Mouse (Mus musculus) macrophage (primary cell): ENCODE data around the gene BC067074. TPM values are rescaled to one million over a fixed set of nuclear protein-coding genes. Genes with fewer than 3 reads are reported as not detected.
"Not testable (repeated sequence)": the region's sequence is repeated elsewhere in the genome, so short reads cannot be mapped to it uniquely, and the experiment has no call there.

Experiments used
- H3K27ac ChIP-seq: fragments of 350-480 bp; formaldehyde crosslinking; 2 replicates; pipeline ENCODE4 v1.9.0; 2021
- H3K36me3 ChIP-seq: fragments of 350-480 bp; formaldehyde crosslinking; 2 replicates; pipeline ENCODE4 v1.9.0; 2021; ENCODE audit errors: inconsistent target
- H3K4me3 ChIP-seq: fragments of 350-480 bp; formaldehyde crosslinking; 2 replicates; pipeline ENCODE4 v1.9.0; 2021; ENCODE audit errors: inconsistent target
- H3K79me2 ChIP-seq: fragments of 350-480 bp; formaldehyde crosslinking; 2 replicates; pipeline ENCODE4 v1.9.0; 2021; ENCODE audit errors: inconsistent target
- WGBS: methylation state at CpG from one replicate; pipeline ENCODE4 v1.1.7; 2026; ENCODE audit warnings: inconsistent platforms; ENCODE audit not compliant: missing documents; 5-methylcytosine and 5-hydroxymethylcytosine counted together
- polyA plus RNA-seq: library from polyadenylated mRNA; stranded (reverse); fragments of 250-400 nt; gene quantifications from 3 replicates; pipeline ENCODE4 v1.2.4, GENCODE M21; 2018; ENCODE audit warnings: inconsistent platforms

Gene BC067074
- polyA plus RNA-seq, 1 experiment from 2014 or later = not detected

- Histone ChIP-seq H3K79me2 (no peaks in the 10 kb centered on the region), H3K4me3 (no peak overlapping the region), H3K27ac (no peak overlapping the region), H3K36me3 (no peaks in the 10 kb centered on the region)
- WGBS = 28% methylated on average over 8 of the region's 8 CpGs
These were observed 86.0 kb downstream of the BC067074 start for GRCm38 (mm10) chr13:113378980-113379410.

GRCm38 (mm10) chr13:113379766-113380309 lies 86.9 kb downstream of the BC067074 start:
- Histone ChIP-seq H3K27ac (no peak overlapping the region), H3K36me3 (no peaks in the 10 kb centered on the region), H3K79me2 (no peaks in the 10 kb centered on the region), H3K4me3 (no peak overlapping the region)
- WGBS = 83% methylated on average over 6 of the region's 6 CpGs

GRCm38 (mm10) chr13:113381710-113382109 lies 88.8 kb downstream of the BC067074 start:
- H3K4me3 ChIP-seq = no peak overlapping the region
- H3K27ac ChIP-seq = no peak overlapping the region
- 89% methylated on average over 1 of the region's 1 CpGs for WGBS
- no peaks in the 10 kb centered on the region for H3K79me2 ChIP-seq
- H3K36me3 ChIP-seq = no peaks in the 10 kb centered on the region

GRCm38 (mm10) chr13:113382201-113382600 lies 89.2 kb downstream of the BC067074 start:
- Histone ChIP-seq H3K79me2 (no peaks in the 10 kb centered on the region), H3K4me3 (no peak overlapping the region), H3K27ac (no peak overlapping the region), H3K36me3 (no peaks in the 10 kb centered on the region)
- 25% methylated on average over 2 of the region's 2 CpGs for WGBS

GRCm38 (mm10) chr13:113382770-113383169 lies 89.8 kb downstream of the BC067074 start:
- H3K4me3 ChIP-seq, H3K27ac ChIP-seq, H3K79me2 ChIP-seq, H3K36me3 ChIP-seq: not testable (repeated sequence)

GRCm38 (mm10) chr13:113393386-113393785 lies 100.4 kb downstream of the BC067074 start:
- WGBS = 94% methylated on average over 6 of the region's 6 CpGs
- no peaks in the 10 kb centered on the region for H3K36me3 ChIP-seq

GRCm38 (mm10) chr13:113394591-113394990 lies 101.6 kb downstream of the BC067074 start:
- H3K79me2 ChIP-seq = no peaks in the 10 kb centered on the region
- H3K4me3 ChIP-seq = no peak overlapping the region
- WGBS = 90% methylated on average over 15 of the region's 15 CpGs
- H3K27ac ChIP-seq = no peak overlapping the region
- no peaks in the 10 kb centered on the region for H3K36me3 ChIP-seq

More at GRCm38 (mm10) chr13:113393386-113393785, 100.4 kb downstream of the BC067074 start:
- Histone ChIP-seq H3K27ac (no peak overlapping the region), H3K79me2 (no peaks in the 10 kb centered on the region), H3K4me3 (no peak overlapping the region)

GRCm38 (mm10) chr13:113397006-113397520 lies 104.1 kb downstream of the BC067074 start:
- no peaks in the 10 kb centered on the region for H3K36me3 ChIP-seq
- H3K27ac ChIP-seq = no peak overlapping the region
- H3K79me2 ChIP-seq = no peaks in the 10 kb centered on the region
- WGBS = 79% methylated on average over 9 of the region's 9 CpGs
- H3K4me3 ChIP-seq = no peak overlapping the region

- no peak overlapping the region for H3K4me3 ChIP-seq
- H3K36me3 ChIP-seq = no peaks in the 10 kb centered on the region
- no peak overlapping the region for H3K27ac ChIP-seq
- WGBS = 96% methylated on average over 4 of the region's 4 CpGs
- no peaks in the 10 kb centered on the region for H3K79me2 ChIP-seq
These were observed 108.5 kb downstream of the BC067074 start for GRCm38 (mm10) chr13:113401373-113402010.

- Histone ChIP-seq H3K79me2 (no peaks in the 10 kb centered on the region), H3K27ac (no peak overlapping the region), H3K4me3 (no peak overlapping the region), H3K36me3 (no peaks in the 10 kb centered on the region)
- WGBS = 96% methylated on average over 6 of the region's 6 CpGs
These were observed 110.7 kb downstream of the BC067074 start for GRCm38 (mm10) chr13:113403706-113404105.

- H3K4me3 ChIP-seq = no peak overlapping the region
- 90% methylated on average over 2 of the region's 2 CpGs for WGBS
- H3K79me2 ChIP-seq = no peaks in the 10 kb centered on the region
- H3K36me3 ChIP-seq = no peaks in the 10 kb centered on the region
- no peak overlapping the region for H3K27ac ChIP-seq
These were observed 111.2 kb downstream of the BC067074 start for GRCm38 (mm10) chr13:113404172-113404571.

- WGBS = 90% methylated on average over 12 of the region's 12 CpGs
- Histone ChIP-seq H3K4me3 (no peak overlapping the region), H3K79me2 (no peaks in the 10 kb centered on the region), H3K36me3 (no peaks in the 10 kb centered on the region), H3K27ac (no peak overlapping the region)
These were observed 117.0 kb downstream of the BC067074 start for GRCm38 (mm10) chr13:113409941-113410340.

GRCm38 (mm10) chr13:113415527-113415926 lies 122.6 kb downstream of the BC067074 start:
- WGBS = 90% methylated on average over 7 of the region's 7 CpGs
- Histone ChIP-seq H3K36me3 (no peaks in the 10 kb centered on the region), H3K27ac (no peak overlapping the region), H3K79me2 (no peaks in the 10 kb centered on the region), H3K4me3 (no peak overlapping the region)

GRCm38 (mm10) chr13:113416986-113417385 lies 124.0 kb downstream of the BC067074 start:
- no peaks in the 10 kb centered on the region for H3K79me2 ChIP-seq
- 92% methylated on average over 4 of the region's 4 CpGs for WGBS
- no peak overlapping the region for H3K4me3 ChIP-seq
- H3K27ac ChIP-seq = no peak overlapping the region
- no peaks in the 10 kb centered on the region for H3K36me3 ChIP-seq

- no peaks in the 10 kb centered on the region for H3K36me3 ChIP-seq
- 3% methylated on average over 9 of the region's 9 CpGs for WGBS
- peak overlapping the region; percentile 76 for H3K27ac ChIP-seq
- H3K4me3 ChIP-seq = no peak overlapping the region
- H3K79me2 ChIP-seq = no peaks in the 10 kb centered on the region
These were observed 125.0 kb downstream of the BC067074 start for GRCm38 (mm10) chr13:113417757-113418483.
